ENCODE assay signal across 8 mouse cellular contexts in the genomic region with DNA sequence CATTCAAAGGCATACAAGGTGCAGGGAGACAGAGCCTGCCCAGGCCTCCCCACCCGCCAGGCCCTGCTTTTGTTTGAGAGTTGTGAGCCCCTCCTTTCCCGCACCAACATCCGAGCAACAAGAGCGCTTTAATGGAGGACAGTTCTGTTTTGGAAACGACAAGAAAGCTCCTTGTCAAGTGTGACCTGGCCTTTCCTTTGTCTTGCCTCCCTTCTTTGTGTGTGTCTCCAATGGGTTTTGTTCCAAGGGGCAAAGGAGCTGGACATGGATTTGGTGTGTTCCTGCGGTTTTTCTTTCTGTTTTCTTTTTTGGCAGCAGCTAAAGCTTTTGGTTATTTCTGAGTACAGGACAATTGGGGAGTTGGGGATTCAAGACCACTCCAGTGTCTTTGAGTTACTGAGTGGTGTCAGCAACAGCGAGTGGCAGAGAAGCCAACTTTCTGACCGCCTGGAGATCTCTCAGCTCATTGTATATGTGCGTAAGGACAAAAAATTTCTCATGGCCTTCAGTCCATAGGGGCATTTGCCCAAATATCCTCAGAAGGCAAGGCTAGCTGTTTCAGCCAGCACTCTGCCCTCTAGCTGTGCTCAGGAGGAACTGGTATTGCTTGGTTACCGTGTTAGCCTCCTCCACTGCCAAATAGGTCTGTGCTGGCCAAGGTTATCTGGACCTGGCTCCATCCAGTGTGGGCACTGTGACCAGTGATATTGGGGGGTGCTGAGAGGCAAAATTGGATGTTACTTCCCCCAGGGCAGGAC.
DNase-seq lines count a peak whose midpoint lies in the region; ATAC-seq and TF ChIP-seq lines count a peak whose summit lies in the region.

No protein-coding gene starts in this region.

- dilution Hi-C loops in CH12.LX (cut with MboI; ENCODE audit: extremely low pct_ligation_motif_present, extremely low pct_unique_long_range_greater_than_20kb, low sequenced_read_pairs), result no loop called here

- TF ChIP-seq EP300 in CH12.LX (IDR thresholded peaks at IDR 0.05; ENCODE audit: low read length), result no peak

- H3K9me3 ChIP-seq in CH12.LX (replicated peaks; ENCODE audit: low read length), result no peaks in the 10 kb centered on the region
- H3K9me3 ChIP-seq in hindbrain, embryonic 16.5 days (ENCODE audit: control insufficient read depth, low read length), result no peaks in the 10 kb centered on the region

- H3K27me3 ChIP-seq in CH12.LX (replicated peaks), result no peaks in the 10 kb centered on the region
- H3K27me3 ChIP-seq in hindbrain, embryonic 16.5 days (replicated peaks; ENCODE audit: control insufficient read depth, insufficient read depth, low read length), result no peaks in the 10 kb centered on the region

- no peak for TF ChIP-seq POLR2A in CH12.LX (IDR thresholded peaks at IDR 0.05; ENCODE audit: low read depth, low read length)

- peaks cover 0 to 85% of the 10 kb centered on the region in 2 experiments for H3K36me3 ChIP-seq in CH12.LX (replicated peaks in 1 of 2; ENCODE audit: control insufficient read depth in 1 of 2, insufficient read depth in 1 of 2, low read length in 1 of 2)
- no peaks in the 10 kb centered on the region for H3K36me3 ChIP-seq in hindbrain, embryonic 16.5 days (ENCODE audit: control insufficient read depth, insufficient read depth, low read length)

- no peak overlapping the region for H3K4me3 ChIP-seq in CH12.LX (replicated peaks in 1 of 3; ENCODE audit: low read depth in 2 of 3, low read length in 2 of 3, poor library complexity in 1 of 3)
- no peak overlapping the region for H3K4me3 ChIP-seq in hindbrain, embryonic 16.5 days (ENCODE audit: low read length)

- WGBS in hindbrain, embryonic 16.5 days, result 19% methylated on average over 10 of the region's 10 CpGs

- H3K4me2 ChIP-seq in CH12.LX (ENCODE audit: insufficient read depth, low read depth, poor library complexity, severe bottlenecking), result no peak overlapping the region
- H3K4me2 ChIP-seq in hindbrain, embryonic 16.5 days (ENCODE audit: low read length), result no peak overlapping the region

- H3K27ac ChIP-seq in CH12.LX (ENCODE audit: insufficient read depth, low read depth), result no peak overlapping the region
- H3K27ac ChIP-seq in hindbrain, embryonic 16.5 days (ENCODE audit: low read depth, low read length), result peak overlapping the region; percentile 54

- no peaks in the 10 kb centered on the region for H3K79me2 ChIP-seq in CH12.LX (replicated peaks; ENCODE audit: control insufficient read depth, extremely low read depth, insufficient read depth, poor library complexity, severe bottlenecking)

- in situ Hi-C loops in CH12.LX (cut with MboI; ENCODE audit: low pct_ligation_motif_present, low pct_unique_long_range_greater_than_20kb, low sequenced_read_pairs), result loop anchor here (5.0 kb wide), 1 partner anchor 87 kb away; no protein-coding TSS in a partner anchor

- peak; percentile 22 for DNase-seq in gastrocnemius, postnatal 10 days
- DNase-seq in gastrocnemius, postnatal 4 days (ENCODE audit: low spot score in 2 of 2), result no peak
- DNase-seq in CH12.LX (ENCODE audit: extremely low read depth), result no peak
- DNase-seq in cerebellum, postnatal 14 days, result peak; percentile 73 to 82
- peak; percentile 31 for DNase-seq in skeletal muscle tissue, adult 2 months (ENCODE audit: low read depth, low spot score)
- no peak for DNase-seq in layer of hippocampus, adult 18-20 months (ENCODE audit: low spot score in 2 of 2)

- peak; percentile 47 for TF ChIP-seq RAD21 in CH12.LX (IDR thresholded peaks at IDR 0.05; ENCODE audit: low read depth, low read length)

- H3K4me1 ChIP-seq in CH12.LX (ENCODE audit: control insufficient read depth in 1 of 2, insufficient read depth in 2 of 2), result peaks cover 10 to 69% of the 10 kb centered on the region in 2 experiments
- peaks cover 49% of the 10 kb centered on the region for H3K4me1 ChIP-seq in hindbrain, embryonic 16.5 days (ENCODE audit: control insufficient read depth, insufficient read depth, low read depth, low read length)

- peak; percentile 39 to 69; a peak in 3 of 4 replicates for TF ChIP-seq CTCF in CH12.LX (conservative IDR thresholded peaks at IDR 0.05 in 1 of 2, IDR thresholded peaks at IDR 0.05 in 1 of 2; ENCODE audit: low read depth in 2 of 2, low read length in 2 of 2)

- ATAC-seq in hindbrain, embryonic 16.5 days, result peak; percentile 67
- no peak for ATAC-seq in erythroid progenitor cell, adult 5-6 weeks (replicated peaks; ENCODE audit: low FRiP score, poor library complexity, severe bottlenecking)

- H3K9ac ChIP-seq in CH12.LX (ENCODE audit: insufficient read depth, low read depth), result no peak overlapping the region
- 0 out of 2 replicates have a peak overlapping the region, but pooled peaks have one; percentile 23 for H3K9ac ChIP-seq in hindbrain, embryonic 16.5 days (ENCODE audit: low read depth, low read length)

TF ChIP-seq in CH12.LX, 34 proteins besides CTCF, POLR2A, EP300 and RAD21:
- TF ChIP-seq E2F4 (IDR thresholded peaks at IDR 0.05; ENCODE audit: insufficient replicate concordance, low read depth, low read length) (no peak), SMC3 (IDR thresholded peaks at IDR 0.05; ENCODE audit: low read depth, low read length) (peak; percentile 72)

Comparison
In these comparisons a context has a peak if more than half of its experiments do, and no peak if none do; other contexts are left out.
1. DNase-seq: peak in gastrocnemius, postnatal 10 days (single experiment), cerebellum, postnatal 14 days (2 of 2) and skeletal muscle tissue, adult 2 months (single experiment); none in gastrocnemius, postnatal 4 days (0 of 2), CH12.LX (single experiment) and layer of hippocampus, adult 18-20 months (0 of 2).